Mouse (Mus musculus) adrenal gland, postnatal 36 days (tissue): ENCODE measurements around the gene Ppp6r3. TPM values are rescaled to one million over a fixed set of nuclear protein-coding genes. Genes with fewer than 3 reads are reported as not detected.
A peak's percentile ranks its signal among the peaks of the same experiment; 100 is the strongest.

Source experiments
- DNase-seq, 2 experiments: peaks; one replicate each; pipeline ENCODE4 v3.0.0; 2021; ENCODE audit warnings: mixed read lengths in 1 of 2
- long read RNA-seq, 2 experiments: library from polyadenylated mRNA; stranded (forward); transcript quantifications; one replicate each; pipeline ENCODE4 v2.0.0; 2021; ENCODE audit warnings: borderline sequencing depth in 2 of 2
- total RNA-seq, 2 experiments: library from RNA; stranded (reverse); gene quantifications; 2 replicates each; pipeline ENCODE4 v1.2.3; 2021

Gene Ppp6r3
- 10 to 100 TPM; 92.7 to 98.6 TPM for total RNA-seq
- long read RNA-seq, experiment 1, full-length matches to known transcripts: 2 of 20 reads
- long read RNA-seq, experiment 1, partial matches to known transcripts: 7 of 20 reads
- long read RNA-seq, experiment 1, other reads (novel, unspliced or antisense): 11 of 20 reads
- long read RNA-seq, experiment 2, full-length matches to known transcripts: 2 of 9 reads
- long read RNA-seq, experiment 2, partial matches to known transcripts: 2 of 9 reads
- long read RNA-seq, experiment 2, other reads (novel, unspliced or antisense): 5 of 9 reads

GRCm38 (mm10) chr19:3575632-3576384 lies at the start of gene Ppp6r3:
Gene Ppp6r3, minus strand, starts transcription at chr19:3575749.
- peak; percentile 98 to 99 for DNase-seq

DNA sequence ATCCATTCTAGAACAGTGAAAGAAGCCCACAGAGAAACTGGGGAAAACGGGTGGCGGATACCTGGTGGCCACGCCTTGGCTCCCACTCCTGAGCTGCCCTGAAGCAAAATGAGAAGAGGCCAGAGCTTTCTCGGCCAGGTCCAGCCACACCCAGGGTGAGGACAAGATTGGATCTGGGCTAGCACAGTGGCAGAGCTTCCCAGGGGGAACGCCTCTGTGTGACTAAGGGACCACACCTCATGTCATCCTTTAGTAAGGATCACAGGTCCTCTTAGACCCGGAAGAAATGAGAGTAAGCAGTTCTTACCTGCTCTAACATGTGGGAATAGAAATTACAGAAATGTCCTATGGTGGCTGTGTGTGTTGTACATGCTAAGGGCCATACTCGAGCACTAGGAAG lies 49.6 kb upstream of the Ppp6r3 start:
- no peak for DNase-seq

- DNase-seq: peak; percentile 60 to 77
These were observed 48.3 kb upstream of the Ppp6r3 start for GRCm38 (mm10) chr19:3623824-3624223.

DNA sequence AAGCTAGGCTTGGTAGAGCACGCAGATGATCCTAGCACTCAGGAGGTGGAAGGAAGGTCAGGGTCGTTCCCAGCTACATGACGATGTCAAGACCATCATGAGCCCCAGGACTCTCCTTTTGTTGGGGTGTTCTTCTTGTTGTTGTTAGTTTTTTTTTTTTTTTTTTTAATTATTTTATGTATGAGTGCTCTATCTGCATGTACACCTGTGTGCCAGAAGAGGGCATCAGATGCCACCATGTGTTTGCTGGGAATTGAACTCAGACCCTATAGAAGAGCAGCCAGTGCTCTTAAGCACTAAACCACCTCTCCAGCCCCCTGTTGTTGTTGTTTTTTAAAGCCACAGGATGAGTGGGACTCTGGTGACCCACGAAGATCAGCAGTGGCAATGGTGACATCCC lies 47.7 kb upstream of the Ppp6r3 start:
- DNase-seq: no peak

GRCm38 (mm10) chr19:3620871-3621270 lies 45.3 kb upstream of the Ppp6r3 start:
- DNase-seq: no peak

GRCm38 (mm10) chr19:3619359-3619758 lies 43.8 kb upstream of the Ppp6r3 start:
- DNase-seq: no peak

- peak; percentile 66 to 69 for DNase-seq
These were observed 38.4 kb upstream of the Ppp6r3 start for GRCm38 (mm10) chr19:3613991-3614390.

DNA sequence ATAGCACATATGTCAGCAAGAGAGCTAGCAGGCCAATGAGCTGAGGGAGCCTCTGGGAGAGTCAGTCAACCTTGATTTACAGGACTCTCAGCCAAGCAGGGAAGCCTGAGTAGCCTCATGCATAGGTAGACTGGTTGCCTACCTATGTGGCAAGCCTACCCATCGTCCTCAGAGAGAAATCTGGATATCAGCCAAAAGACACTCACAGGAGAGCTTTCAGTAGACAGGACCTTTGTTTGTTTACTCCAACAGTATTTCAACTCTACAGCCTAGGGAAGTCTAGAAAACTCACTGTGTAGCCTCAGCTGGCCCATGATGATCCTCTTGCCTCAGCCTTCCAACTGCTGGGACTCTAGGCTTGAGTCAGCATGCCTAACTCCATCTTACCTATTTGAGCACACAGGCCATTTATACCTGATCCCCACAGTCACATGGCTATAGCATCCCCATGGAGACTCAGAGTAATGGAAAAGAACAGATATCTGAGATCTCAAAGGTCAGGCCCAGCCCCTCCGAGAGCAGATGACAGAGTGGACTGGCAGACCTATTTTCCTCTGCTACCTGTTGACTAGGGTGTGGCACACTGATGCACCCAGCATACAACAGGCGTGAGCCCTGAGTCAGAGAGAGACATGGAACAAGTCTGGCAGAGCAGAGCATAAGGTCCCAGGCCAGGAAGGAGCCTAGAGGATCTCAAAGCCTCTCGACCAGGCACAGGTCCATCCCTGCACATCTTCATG lies 37.2 kb upstream of the Ppp6r3 start:
- no peak for DNase-seq

DNA sequence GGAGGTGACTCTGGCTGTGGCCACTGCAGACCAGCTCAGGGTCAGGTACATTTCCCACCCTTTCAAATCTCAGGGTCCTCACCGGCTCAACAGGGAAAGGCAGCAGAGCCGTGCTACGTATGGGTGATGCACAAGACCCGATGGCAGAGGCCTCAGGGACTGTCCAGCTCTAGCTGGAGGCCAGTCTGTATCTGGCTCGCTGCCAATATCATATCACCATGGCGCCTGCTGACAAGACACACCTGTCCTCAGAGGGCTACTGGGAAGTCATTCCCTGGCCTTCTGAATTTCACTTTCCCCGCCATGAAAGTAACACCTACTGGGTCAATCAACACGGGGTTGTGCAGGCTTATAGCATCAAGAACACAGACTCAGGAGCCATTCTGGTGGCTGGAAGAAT lies 36.2 kb upstream of the Ppp6r3 start:
- DNase-seq: no peak

DNA sequence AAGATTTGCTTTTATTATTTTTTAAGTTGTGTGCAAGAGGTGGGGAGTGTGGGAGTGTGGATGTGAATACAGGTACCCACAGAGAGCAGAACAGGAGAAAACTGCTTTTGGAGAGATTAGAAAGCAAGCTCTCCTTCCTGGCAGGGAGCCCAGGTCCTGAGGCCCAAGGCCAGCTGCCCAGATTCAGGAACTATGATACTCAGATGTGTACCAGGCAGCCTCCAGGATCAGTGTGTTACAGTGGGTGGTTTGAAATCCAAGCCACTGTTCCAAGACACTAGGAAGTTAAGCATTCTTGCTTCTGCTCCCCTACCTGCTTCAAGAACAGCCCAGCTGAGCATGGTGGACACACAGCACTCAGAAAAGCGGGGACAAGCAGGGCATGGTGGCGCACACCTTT lies 35.3 kb upstream of the Ppp6r3 start:
- peak; percentile 79 to 82 for DNase-seq

GRCm38 (mm10) chr19:3609826-3610225 lies 34.3 kb upstream of the Ppp6r3 start:
- no peak for DNase-seq

DNA sequence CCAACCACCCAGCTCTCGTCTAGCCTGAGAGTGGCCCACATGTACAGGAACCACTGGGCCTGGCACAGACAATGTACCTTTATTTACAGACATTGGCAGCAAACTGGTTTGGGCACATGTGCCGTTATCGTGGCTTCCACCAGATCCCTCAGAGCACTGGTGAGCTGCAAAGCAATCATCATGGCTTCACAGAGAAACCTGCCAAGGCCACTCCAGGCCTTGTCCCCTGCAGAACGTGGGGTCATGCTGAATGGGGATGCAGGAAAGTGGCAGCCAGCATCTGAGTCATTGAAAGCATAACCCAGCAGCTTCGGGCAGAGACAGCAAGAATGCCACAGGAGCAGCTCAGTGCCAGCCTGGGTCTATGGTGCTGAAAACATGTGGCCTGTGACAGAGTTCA lies 18.8 kb upstream of the Ppp6r3 start:
- DNase-seq: peak; percentile 58 to 66

DNA sequence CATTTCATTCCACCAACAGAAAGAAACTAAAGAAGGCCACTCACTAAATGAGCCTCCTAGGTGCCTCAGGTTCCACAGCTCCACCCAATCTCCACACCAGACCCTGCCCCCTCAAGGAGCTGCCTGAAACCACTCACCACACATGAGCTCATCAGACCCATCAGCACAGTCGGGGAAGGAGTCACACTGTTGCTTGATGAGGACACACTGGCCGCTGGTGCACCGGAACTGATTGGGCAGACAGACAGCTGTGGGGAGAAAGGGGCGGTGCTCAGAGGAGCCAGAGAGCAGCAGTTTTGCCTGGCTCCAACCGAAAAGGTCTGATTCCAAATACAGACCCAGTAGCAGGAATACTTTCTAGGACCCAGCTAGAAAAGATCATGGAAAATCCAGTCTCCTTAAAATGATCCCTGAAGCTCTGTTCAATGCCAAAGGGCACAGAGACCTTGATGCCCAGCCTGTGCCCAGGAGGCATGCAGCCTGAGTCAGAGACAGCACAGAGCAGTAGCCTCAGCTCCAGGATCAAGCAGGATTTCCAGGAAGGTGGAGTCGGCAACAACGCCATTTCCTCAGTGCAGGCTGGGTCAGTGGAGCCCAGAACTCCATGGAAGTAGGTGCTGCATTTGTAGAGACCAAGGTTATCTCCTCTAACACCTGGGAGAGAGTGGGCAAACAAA lies 18.0 kb upstream of the Ppp6r3 start:
- peak; percentile 67 for DNase-seq

DNA sequence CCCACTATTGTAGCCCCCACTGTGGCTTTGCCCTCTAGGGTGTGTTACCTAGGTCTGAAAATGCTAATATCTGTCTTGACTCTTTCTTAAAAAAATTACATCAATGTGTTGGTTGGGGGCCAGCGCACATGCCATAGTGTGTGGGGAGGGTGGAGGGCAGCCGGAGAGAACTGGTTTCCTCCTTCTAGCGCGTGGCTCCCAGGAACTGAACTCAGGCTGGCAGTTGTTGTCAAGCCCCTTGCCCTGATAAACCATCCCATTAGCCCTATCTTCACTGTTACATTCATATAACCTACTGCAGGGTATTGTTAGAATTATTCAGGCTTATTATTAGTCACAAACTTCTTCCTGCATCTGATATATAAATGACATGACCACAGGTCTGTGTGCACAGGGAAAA lies 14.4 kb upstream of the Ppp6r3 start:
- DNase-seq: no peak

DNA sequence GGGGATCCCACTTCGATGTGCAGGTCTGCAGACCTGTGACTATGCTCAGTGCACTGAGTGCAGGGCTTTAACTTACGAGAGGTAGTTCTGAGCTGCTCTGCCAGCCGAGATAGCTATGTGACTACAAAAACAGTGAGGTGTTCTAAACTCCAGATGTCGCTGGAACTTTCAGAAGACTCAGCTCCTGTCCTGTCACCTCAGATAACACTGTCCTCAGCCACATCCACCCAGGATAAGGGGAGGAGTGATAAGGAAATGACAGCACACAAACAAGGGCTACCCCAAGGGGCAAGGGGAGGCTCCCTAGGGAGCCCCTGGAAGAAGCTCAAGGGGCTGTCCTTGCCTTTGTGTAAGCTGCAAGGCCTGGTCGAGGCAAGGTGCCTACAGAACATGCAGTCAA lies 14.0 kb upstream of the Ppp6r3 start:
- no peak for DNase-seq

- peak in 1 of 2 experiments; percentile 36 for DNase-seq
These were observed 12.2 kb upstream of the Ppp6r3 start for GRCm38 (mm10) chr19:3587729-3588128.

DNA sequence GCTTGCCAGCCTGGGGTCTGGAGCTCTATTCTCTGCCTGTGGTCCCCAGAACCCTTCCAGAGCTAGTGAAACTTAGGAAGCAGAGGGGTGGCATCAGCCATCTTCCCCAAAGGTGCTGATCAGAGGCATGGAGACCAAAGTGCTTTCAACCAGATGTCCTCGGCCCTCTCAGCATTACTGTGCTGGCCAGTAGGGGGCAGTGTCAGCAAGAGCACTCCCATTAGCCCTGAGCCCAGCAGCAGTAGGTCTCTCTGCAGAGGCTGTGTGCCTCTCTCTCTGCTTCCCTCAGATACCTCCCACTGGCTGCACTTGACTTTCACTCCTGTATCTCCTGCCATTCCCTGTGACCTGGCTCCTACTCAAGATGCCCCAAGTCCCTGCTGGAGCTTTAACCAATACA lies 11.0 kb upstream of the Ppp6r3 start:
- DNase-seq: peak; percentile 75 to 79

DNA sequence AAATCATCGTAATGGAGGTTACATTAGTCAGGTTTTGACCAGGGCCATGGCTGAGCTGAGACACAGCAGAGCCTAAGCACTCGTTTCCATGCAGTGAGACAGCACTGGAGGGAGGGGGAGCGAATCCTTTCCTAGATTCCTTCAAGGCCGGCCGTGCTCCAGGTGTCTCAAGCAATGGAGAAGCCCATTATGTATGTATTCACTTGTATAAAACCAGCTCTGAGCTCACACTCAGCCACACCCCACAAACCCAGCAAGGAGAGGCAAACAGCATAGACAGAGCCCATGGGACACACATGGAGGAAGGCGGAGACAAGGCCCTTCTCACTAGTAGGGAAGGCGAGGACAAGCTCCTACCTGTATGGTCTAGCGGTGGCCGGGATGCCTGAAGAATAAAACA lies 10.5 kb upstream of the Ppp6r3 start:
- no peak for DNase-seq

DNA sequence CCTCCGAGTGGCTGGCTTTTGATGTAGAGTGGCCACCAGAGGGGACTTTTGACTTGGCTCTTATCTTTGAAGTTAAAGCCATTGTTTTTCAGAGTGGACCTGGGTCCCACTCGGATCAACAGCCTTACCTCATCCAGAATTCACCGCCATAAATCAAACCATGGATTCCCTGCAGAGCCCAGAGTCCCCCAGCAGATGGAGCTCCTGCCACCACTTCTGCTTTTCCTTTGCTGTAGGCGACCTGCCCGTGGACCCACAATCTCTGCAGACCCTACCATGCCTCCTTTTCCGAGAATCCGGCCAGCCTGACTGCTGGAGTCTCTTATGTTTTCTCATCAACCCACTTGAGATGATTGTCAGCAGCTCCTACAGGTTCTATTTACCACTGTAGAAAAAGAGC lies 5.8 kb upstream of the Ppp6r3 start:
- peak; percentile 60 to 66 for DNase-seq

DNA sequence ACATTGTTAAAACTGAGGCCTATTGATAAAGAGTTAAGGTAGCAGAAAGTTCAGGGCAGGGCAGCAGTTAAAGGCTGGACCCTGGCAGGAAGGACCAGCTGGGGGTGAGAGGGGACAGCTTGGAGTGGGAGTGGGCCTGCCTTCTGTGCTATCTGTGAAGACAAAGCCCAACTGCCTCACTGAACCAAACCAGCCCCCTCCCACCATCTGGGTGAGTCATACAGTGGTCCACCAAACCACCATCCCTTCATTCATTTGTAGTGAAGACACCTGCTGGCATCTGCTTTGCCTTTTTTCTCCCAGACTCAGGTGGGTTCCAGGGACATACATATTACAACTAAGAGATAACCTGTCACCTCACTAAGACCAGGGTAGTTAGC lies 2.4 kb upstream of the Ppp6r3 start:
- no peak for DNase-seq

DNA sequence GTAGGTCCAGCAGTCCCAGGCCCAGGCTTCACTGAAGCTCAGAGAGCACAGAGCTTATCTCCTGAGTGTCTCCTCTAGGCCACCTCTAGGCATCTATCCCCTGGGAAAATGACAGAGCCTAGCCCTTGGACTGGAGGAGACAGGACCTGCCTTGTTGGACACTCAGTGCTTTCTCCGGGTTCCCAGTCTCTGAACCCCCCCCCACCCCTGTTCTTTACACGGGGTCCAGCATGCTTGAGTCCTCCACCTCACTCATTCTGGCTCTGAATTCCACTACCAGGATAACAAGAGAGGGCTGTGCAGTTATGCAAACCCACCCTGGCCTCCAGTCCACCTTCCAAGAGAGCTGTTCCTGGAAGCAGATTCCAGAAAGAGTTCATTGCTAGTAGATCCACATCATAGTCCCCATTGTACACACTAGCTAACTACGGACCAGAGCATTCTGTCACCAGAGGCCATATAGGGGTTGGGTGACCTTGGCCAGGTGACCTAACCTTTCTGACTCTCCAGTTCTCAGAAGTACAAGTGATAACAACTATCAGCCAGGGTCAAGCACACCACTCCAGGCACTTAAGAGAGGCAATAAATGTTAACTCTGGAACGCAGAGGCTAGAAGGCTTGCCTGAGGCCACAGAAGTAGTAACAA lies 1.8 kb upstream of the Ppp6r3 start:
- no peak for DNase-seq
